Mouse (Mus musculus) kidney, adult 2 months (tissue): ENCODE data around the gene Ppp1r35.

Source experiments
- CTCF ChIP-seq: fragments of 200-500 bp; conservative IDR thresholded peaks from 2 replicates; pipeline ENCODE4 v1.5.1; 2011; ENCODE audit warnings: low read depth, mild to moderate bottlenecking, control low read depth, low read length, moderate library complexity, mixed read lengths; ENCODE audit not compliant: insufficient read depth, insufficient read length
- POLR2A ChIP-seq: fragments of 200-500 bp; IDR thresholded peaks from one replicate; pipeline ENCODE4 v1.6.1; 2011; ENCODE audit warnings: low read depth, low read length, control low read depth

GRCm38 (mm10) chr5:137756882-137757661 lies 21.6 kb upstream of the Ppp1r35 start:
- TF ChIP-seq CTCF (peak; percentile 95), POLR2A (no peak)
